Mouse (Mus musculus) left cerebral cortex, adult 2 months (tissue): ENCODE measurements at regions not wholly inside any gene's neighbourhood (a gene's known extent, or its start where the extent isn't known, plus 50 kb on each side); places are given as distances from the start of the nearest gene placed in this dataset.

Experiments
- DNase-seq, 2 experiments: peaks; one replicate each; pipeline ENCODE4 v3.0.0; 2021 to 2022; ENCODE audit warnings: low spot score in 2 of 2, mixed read lengths in 1 of 2; ENCODE audit errors: extremely low spot score in 1 of 2
- H3K27ac ChIP-seq: fragments of 200-600 bp; 2 replicates; pipeline ENCODE4 v1.8.1; 2022
- H3K4me3 ChIP-seq: fragments of 200-600 bp; 2 replicates; pipeline ENCODE4 v1.8.1; 2022
- CTCF ChIP-seq: fragments of 200-600 bp; IDR thresholded peaks from 2 replicates; pipeline ENCODE4 v1.8.1; 2022; ENCODE audit warnings: antibody characterized with exemption, mild to moderate bottlenecking, moderate library complexity
- intact Hi-C: fragments of 180-260 bp; cut with DNase I; formaldehyde crosslinking; loops from one replicate; pipeline ENCODE4 v1.15.1; 2025

GRCm38 (mm10) chr12:27182397-27183375, 159.7 kb downstream of the Sox11 start:
- no peak overlapping the region for H3K27ac ChIP-seq
- DNase-seq = no peak
- TF ChIP-seq CTCF = no peak
- intact Hi-C loops = no loop called here
- H3K4me3 ChIP-seq = no peak overlapping the region

GRCm38 (mm10) chr12:27173561-27173960, 168.8 kb downstream of the Sox11 start:
- intact Hi-C loops = no loop called here
- Histone ChIP-seq H3K27ac (no peak overlapping the region), H3K4me3 (no peak overlapping the region)
- no peak for DNase-seq
- TF ChIP-seq CTCF = no peak

DNA sequence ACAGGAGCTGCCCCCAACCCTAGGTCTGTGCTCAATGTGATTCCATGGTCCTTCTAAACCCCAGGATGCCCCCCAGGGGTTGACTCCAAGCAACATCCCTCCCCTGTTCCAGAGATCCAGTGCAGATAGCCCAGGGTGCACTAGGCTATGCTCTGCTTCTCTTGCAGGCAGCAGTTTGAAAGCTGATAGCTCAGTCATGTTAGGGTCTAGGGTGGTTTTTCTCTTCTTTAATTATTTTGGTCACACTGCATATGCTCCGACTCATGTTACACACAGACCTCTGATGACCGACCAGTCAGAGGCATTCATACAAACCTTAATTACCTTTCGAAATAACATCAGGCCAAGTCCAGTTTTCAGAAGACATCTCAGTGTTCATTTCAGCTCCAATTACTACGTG, 169.2 kb downstream of the Sox11 start:
- intact Hi-C loops = no loop called here
- no peak overlapping the region for H3K27ac ChIP-seq
- no peak for DNase-seq
- no peak for TF ChIP-seq CTCF
- H3K4me3 ChIP-seq = no peak overlapping the region

GRCm38 (mm10) chr12:27171595-27171994, 170.8 kb downstream of the Sox11 start:
- intact Hi-C loops = no loop called here
- no peak for TF ChIP-seq CTCF

GRCm38 (mm10) chr12:27164920-27165504, 177.4 kb downstream of the Sox11 start:
- no peak for TF ChIP-seq CTCF
- no peak overlapping the region for H3K4me3 ChIP-seq
- no peak for DNase-seq
- intact Hi-C loops = no loop called here
- H3K27ac ChIP-seq = no peak overlapping the region

More at GRCm38 (mm10) chr12:27171595-27171994, 170.8 kb downstream of the Sox11 start:
- Histone ChIP-seq H3K27ac (no peak overlapping the region), H3K4me3 (no peak overlapping the region)
- no peak for DNase-seq

- no peak for TF ChIP-seq CTCF
- intact Hi-C loops = no loop called here
- Histone ChIP-seq H3K27ac (peak overlapping the region; percentile 91), H3K4me3 (peak overlapping the region; percentile 61)
- DNase-seq = peak; percentile 46 to 52
These were observed 182.2 kb downstream of the Sox11 start for GRCm38 (mm10) chr12:27160063-27160686.

DNA sequence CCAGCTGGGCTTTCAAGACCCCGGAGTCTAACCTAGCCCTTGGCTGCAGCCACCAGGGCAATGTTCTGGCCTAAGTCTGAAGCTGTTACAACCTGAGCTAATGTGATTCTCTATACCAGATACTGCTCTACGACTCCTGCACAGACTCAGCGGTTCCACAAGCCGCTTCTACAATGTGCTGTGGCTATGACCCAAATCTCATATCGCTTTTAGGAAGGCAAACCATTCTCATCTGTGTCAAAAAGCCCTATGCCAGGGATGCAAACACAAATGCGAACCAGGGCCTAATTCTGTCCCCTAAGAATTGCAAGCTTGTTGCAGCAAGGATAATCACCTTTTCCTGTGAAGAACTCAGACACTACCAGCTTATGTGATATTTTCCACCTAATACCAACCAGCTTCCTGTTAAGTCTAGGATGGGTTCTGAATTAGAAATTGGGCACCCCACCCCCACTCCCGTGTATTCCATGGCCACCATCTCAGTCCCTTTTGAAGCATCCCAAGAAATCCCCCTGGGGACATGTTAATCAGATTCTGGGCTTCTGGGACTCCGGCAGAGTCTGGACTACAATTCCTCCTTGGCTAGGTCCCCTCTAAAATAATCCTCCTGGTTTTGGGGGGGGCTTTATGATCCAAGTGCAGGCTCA, 182.8 kb downstream of the Sox11 start:
- intact Hi-C loops = loop anchor here (2.0 kb wide), 1 partner anchor 181 kb away; no protein-coding TSS in a partner anchor
- Histone ChIP-seq H3K27ac (peak overlapping the region; percentile 91), H3K4me3 (peak overlapping the region; percentile 61)
- peak in 1 of 2 experiments; percentile 21 for DNase-seq
- TF ChIP-seq CTCF = no peak

GRCm38 (mm10) chr12:27150871-27151853, 191.2 kb downstream of the Sox11 start:
- intact Hi-C loops = no loop called here
- DNase-seq = no peak
- TF ChIP-seq CTCF = no peak
- Histone ChIP-seq H3K27ac (no peak overlapping the region), H3K4me3 (no peak overlapping the region)

GRCm38 (mm10) chr12:27143310-27143709, 199.1 kb downstream of the Sox11 start:
- Histone ChIP-seq H3K4me3 (no peak overlapping the region), H3K27ac (no peak overlapping the region)
- TF ChIP-seq CTCF = no peak
- intact Hi-C loops = no loop called here
- DNase-seq = no peak

DNA sequence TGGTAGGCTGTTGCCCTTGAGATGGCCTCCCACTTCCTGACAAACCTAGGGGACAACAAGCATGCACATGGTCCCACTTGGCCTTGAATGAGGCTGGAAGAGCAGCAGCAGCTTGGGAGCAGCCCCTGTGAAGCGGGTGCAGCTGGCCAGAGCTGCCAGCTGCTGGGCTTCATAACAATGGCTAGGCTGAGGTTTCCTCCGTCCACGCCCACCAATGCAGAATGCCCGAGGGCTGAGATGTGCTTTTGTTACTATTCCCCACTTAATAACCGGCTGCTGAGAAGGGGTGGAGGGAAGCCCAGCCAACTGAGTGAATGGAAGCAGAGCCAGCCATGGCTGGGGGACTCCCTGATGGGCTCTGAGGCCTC, 202.1 kb downstream of the Sox11 start:
- intact Hi-C loops = no loop called here
- Histone ChIP-seq H3K27ac (no peak overlapping the region), H3K4me3 (no peak overlapping the region)
- DNase-seq = no peak
- TF ChIP-seq CTCF = no peak
